Mouse (Mus musculus) G1E-ER4 (cell line): ENCODE data around the gene Pip4k2c. TPM values are rescaled to one million over a fixed set of nuclear protein-coding genes. Genes with fewer than 3 reads are reported as not detected.

ENCODE experiments used
- GATA1 ChIP-seq: IDR thresholded peaks from one replicate; pipeline ENCODE4 v1.8.0; 2012; ENCODE audit warnings: low read length, inconsistent platforms
- polyA plus RNA-seq: library from polyadenylated mRNA; stranded (reverse); fragments of >175 nt; gene quantifications from 2 replicates; pipeline ENCODE4 v1.2.3, GENCODE M21; 2012

Pip4k2c gene
- polyA plus RNA-seq, 1 experiment, result 80.6 TPM

- TF ChIP-seq GATA1, result no peak
These were observed 43.7 kb downstream of the Pip4k2c start for GRCm38 (mm10) chr10:127167614-127168192.

GRCm38 (mm10) chr10:127166771-127167613 lies 44.4 kb downstream of the Pip4k2c start:
- no peak for TF ChIP-seq GATA1

- TF ChIP-seq GATA1, result no peak
These were observed 45.0 kb downstream of the Pip4k2c start for GRCm38 (mm10) chr10:127166404-127166715.

- no peak for TF ChIP-seq GATA1
These were observed 45.6 kb downstream of the Pip4k2c start for GRCm38 (mm10) chr10:127165654-127166403.

GRCm38 (mm10) chr10:127165354-127165653 lies 46.1 kb downstream of the Pip4k2c start:
- TF ChIP-seq GATA1, result no peak

- TF ChIP-seq GATA1, result no peak
These were observed 46.6 kb downstream of the Pip4k2c start, which contains the start of gene B4galnt1 for GRCm38 (mm10) chr10:127164631-127165353. TSS of gene B4galnt1 (plus strand) at chr10:127165225.

- TF ChIP-seq GATA1, result no peak
These were observed 47.2 kb downstream of the Pip4k2c start for GRCm38 (mm10) chr10:127164190-127164589.

GRCm38 (mm10) chr10:127160728-127161127 lies 50.7 kb downstream of the Pip4k2c start:
- no peak for TF ChIP-seq GATA1

GRCm38 (mm10) chr10:127160081-127160480 lies 51.3 kb downstream of the Pip4k2c start:
- no peak for TF ChIP-seq GATA1

GRCm38 (mm10) chr10:127158471-127158870 lies 52.9 kb downstream of the Pip4k2c start:
- TF ChIP-seq GATA1, result no peak

- TF ChIP-seq GATA1, result no peak
These were observed 54.9 kb downstream of the Pip4k2c start for GRCm38 (mm10) chr10:127156511-127156910.

GRCm38 (mm10) chr10:127156089-127156488 lies 55.3 kb downstream of the Pip4k2c start:
- no peak for TF ChIP-seq GATA1

- no peak for TF ChIP-seq GATA1
These were observed 56.7 kb downstream of the Pip4k2c start for GRCm38 (mm10) chr10:127154652-127155051.

- TF ChIP-seq GATA1, result no peak
These were observed 57.1 kb downstream of the Pip4k2c start for GRCm38 (mm10) chr10:127154241-127154640.

- TF ChIP-seq GATA1, result no peak
These were observed 58.1 kb downstream of the Pip4k2c start for GRCm38 (mm10) chr10:127153323-127153722.

- TF ChIP-seq GATA1, result no peak
These were observed 60.9 kb downstream of the Pip4k2c start for GRCm38 (mm10) chr10:127150471-127150872.
